Mouse (Mus musculus) MEL (cell line): ENCODE data around the gene Vrk3. TPM values are rescaled to one million over a fixed set of nuclear protein-coding genes. Genes with fewer than 3 reads are reported as not detected.

Source experiments
- DNase-seq: peaks from one replicate; pipeline ENCODE4 v3.0.0; 2011; ENCODE audit warnings: low read depth, low spot score
- H3K27ac ChIP-seq: 2 replicates; pipeline ENCODE4 v1.5.1; 2012; ENCODE audit warnings: low read depth, mild to moderate bottlenecking, control low read depth, low read length, moderate library complexity; ENCODE audit not compliant: control insufficient read depth
- H3K27me3 ChIP-seq, 2 experiments: fragments of 150-350 bp in 1 of 2; sonication (generic) in 1 of 2; 2 replicates each; pipeline ENCODE4 v1.6.1; 2012; ENCODE audit warnings: low read length in 2 of 2, mild to moderate bottlenecking in 2 of 2, improper control_type of control experiment in 1 of 2, moderate library complexity in 1 of 2; ENCODE audit not compliant: insufficient read depth in 2 of 2, control insufficient read depth in 1 of 2
- H3K36me3 ChIP-seq, 2 experiments: 2 replicates each; pipeline ENCODE4 v1.6.1; 2012 to 2014; ENCODE audit warnings: low read length in 2 of 2, improper control_type of control experiment in 1 of 2, inconsistent platforms in 1 of 2, mild to moderate bottlenecking in 1 of 2; ENCODE audit not compliant: insufficient read depth in 2 of 2, control insufficient read depth in 1 of 2
- H3K4me1 ChIP-seq, 2 experiments: fragments of 150-350 bp in 1 of 2; sonication (generic) in 1 of 2; 2 replicates each; pipeline ENCODE4 v1.6.1; 2012; ENCODE audit warnings: low read length in 2 of 2, improper control_type of control experiment in 1 of 2, mild to moderate bottlenecking in 1 of 2; ENCODE audit not compliant: insufficient read depth in 2 of 2, control insufficient read depth in 1 of 2
- H3K4me3 ChIP-seq, 2 experiments: fragments of 150-350 bp in 1 of 2; sonication (generic) in 1 of 2; 2 replicates each; pipeline ENCODE4 v1.5.1; 2012; ENCODE audit warnings: low read depth in 2 of 2, low read length in 2 of 2, mild to moderate bottlenecking in 2 of 2, moderate library complexity in 2 of 2, control low read depth in 1 of 2, improper control_type of control experiment in 1 of 2; ENCODE audit not compliant: control insufficient read depth in 1 of 2, insufficient read depth in 1 of 2
- H3K79me2 ChIP-seq: 2 replicates; pipeline ENCODE4 v1.6.1; 2012; ENCODE audit warnings: mild to moderate bottlenecking, low read length, moderate library complexity; ENCODE audit not compliant: control insufficient read depth, poor library complexity, insufficient read depth
- H3K9ac ChIP-seq: 2 replicates; pipeline ENCODE4 v1.6.1; 2012; ENCODE audit warnings: low read depth, mild to moderate bottlenecking, control low read depth, low read length, moderate library complexity; ENCODE audit not compliant: control insufficient read depth, poor library complexity, severe bottlenecking
- H3K9me3 ChIP-seq: fragments of 150-350 bp; sonication (generic); replicated peaks from 2 replicates; pipeline ENCODE4 v1.6.1; 2012; ENCODE audit warnings: mild to moderate bottlenecking, low read length, improper control_type of control experiment, moderate library complexity; ENCODE audit not compliant: insufficient read depth
- CHD2 ChIP-seq: IDR thresholded peaks from 2 replicates; pipeline ENCODE4 v1.6.1; 2011; ENCODE audit warnings: low read length, improper control_type of control experiment
- CTCF ChIP-seq, 3 experiments: IDR thresholded peaks in 2 of 3; conservative IDR thresholded peaks in 1 of 3; 2 replicates each; pipeline ENCODE4 v1.5.1; 2011 to 2012; ENCODE audit warnings: low read length in 3 of 3, low read depth in 2 of 3, mild to moderate bottlenecking in 2 of 3, improper control_type of control experiment in 1 of 3, inconsistent platforms in 1 of 3, mixed read lengths in 1 of 3, moderate library complexity in 1 of 3; ENCODE audit not compliant: control insufficient read depth in 1 of 3, insufficient read depth in 1 of 3, poor library complexity in 1 of 3, severe bottlenecking in 1 of 3
- ETS1 ChIP-seq: IDR thresholded peaks from 2 replicates; pipeline ENCODE4 v1.6.1; 2012; ENCODE audit warnings: low read depth, mild to moderate bottlenecking, inconsistent platforms, low read length, improper control_type of control experiment, moderate library complexity
- GABPA ChIP-seq: IDR thresholded peaks from 2 replicates; pipeline ENCODE4 v1.6.1; 2012; ENCODE audit warnings: low read depth, mild to moderate bottlenecking, inconsistent platforms, low read length, improper control_type of control experiment, moderate library complexity
- HCFC1 ChIP-seq: IDR thresholded peaks from 2 replicates; pipeline ENCODE4 v1.6.1; 2012; ENCODE audit warnings: low read depth, mild to moderate bottlenecking, inconsistent platforms, low read length, improper control_type of control experiment, moderate library complexity
- JUND ChIP-seq: IDR thresholded peaks from 2 replicates; pipeline ENCODE4 v1.6.1; 2011; ENCODE audit warnings: low read depth, mild to moderate bottlenecking, improper control_type of control experiment, low read length
- MAFK ChIP-seq: IDR thresholded peaks from 2 replicates; pipeline ENCODE4 v1.6.1; 2011; ENCODE audit warnings: low read depth, mild to moderate bottlenecking, low read length, improper control_type of control experiment, borderline replicate concordance
- MAX ChIP-seq: IDR thresholded peaks from 2 replicates; pipeline ENCODE4 v1.6.1; 2011; ENCODE audit warnings: low read length, improper control_type of control experiment
- MAZ ChIP-seq: IDR thresholded peaks from 2 replicates; pipeline ENCODE4 v1.6.1; 2012; ENCODE audit warnings: low read depth, mild to moderate bottlenecking, inconsistent platforms, low read length, improper control_type of control experiment
- MXI1 ChIP-seq: IDR thresholded peaks from 2 replicates; pipeline ENCODE4 v1.6.1; 2011; ENCODE audit warnings: mild to moderate bottlenecking, low read depth, low read length, improper control_type of control experiment
- MYC ChIP-seq: IDR thresholded peaks from 2 replicates; pipeline ENCODE4 v1.6.1; 2011; ENCODE audit warnings: low read depth, mild to moderate bottlenecking, low read length, improper control_type of control experiment, moderate library complexity
- NRF1 ChIP-seq: IDR thresholded peaks from 2 replicates; pipeline ENCODE4 v1.6.1; 2014; ENCODE audit warnings: low read depth, mild to moderate bottlenecking, inconsistent platforms, low read length, improper control_type of control experiment, moderate library complexity; ENCODE audit not compliant: poor library complexity, insufficient read depth, severe bottlenecking
- POLR2AphosphoS2 ChIP-seq: IDR thresholded peaks from 2 replicates; pipeline ENCODE4 v1.6.1; 2011; ENCODE audit warnings: low read length, improper control_type of control experiment
- POLR2AphosphoS5 ChIP-seq: IDR thresholded peaks from 2 replicates; pipeline ENCODE4 v1.6.1; 2012; ENCODE audit warnings: low read depth, borderline replicate concordance, mild to moderate bottlenecking, inconsistent platforms, low read length, moderate library complexity, mixed read lengths
- RAD21 ChIP-seq: IDR thresholded peaks from 2 replicates; pipeline ENCODE4 v1.6.1; 2011; ENCODE audit warnings: mild to moderate bottlenecking, low read depth, low read length, improper control_type of control experiment
- RCOR1 ChIP-seq: IDR thresholded peaks from 2 replicates; pipeline ENCODE4 v1.6.1; 2012; ENCODE audit warnings: low read depth, mild to moderate bottlenecking, inconsistent platforms, low read length, improper control_type of control experiment
- TCF12 ChIP-seq: IDR thresholded peaks from 2 replicates; pipeline ENCODE4 v1.6.1; 2014; ENCODE audit warnings: low read depth, mild to moderate bottlenecking, inconsistent platforms, low read length, improper control_type of control experiment, moderate library complexity
- UBTF ChIP-seq: IDR thresholded peaks from 2 replicates; pipeline ENCODE4 v1.6.1; 2012; ENCODE audit warnings: low read depth, mild to moderate bottlenecking, inconsistent platforms, low read length, improper control_type of control experiment, moderate library complexity, borderline replicate concordance; ENCODE audit not compliant: insufficient read depth
- USF2 ChIP-seq, 2 experiments: IDR thresholded peaks; 2 replicates each; pipeline ENCODE4 v1.6.1; 2011 to 2012; ENCODE audit warnings: improper control_type of control experiment in 2 of 2, low read length in 2 of 2, borderline replicate concordance in 1 of 2, inconsistent platforms in 1 of 2, low read depth in 1 of 2, mild to moderate bottlenecking in 1 of 2; ENCODE audit not compliant: insufficient read depth in 1 of 2
- ZC3H11A ChIP-seq: IDR thresholded peaks from 2 replicates; pipeline ENCODE4 v1.6.1; 2012; ENCODE audit warnings: low read depth, mild to moderate bottlenecking, inconsistent platforms, low read length, improper control_type of control experiment
- ZMIZ1 ChIP-seq: IDR thresholded peaks from 2 replicates; pipeline ENCODE4 v1.6.1; 2012; ENCODE audit warnings: low read depth, mild to moderate bottlenecking, inconsistent platforms, low read length, improper control_type of control experiment, moderate library complexity
- ZNF384 ChIP-seq: IDR thresholded peaks from 2 replicates; pipeline ENCODE4 v1.6.1; 2012; ENCODE audit warnings: low read depth, mild to moderate bottlenecking, inconsistent platforms, low read length, improper control_type of control experiment
- polyA plus RNA-seq, 2 experiments: library from polyadenylated mRNA; stranded (reverse) in 1 of 2; unstranded in 1 of 2; fragments of >175 nt in 1 of 2; fragments of >200 nt in 1 of 2; gene quantifications; 2 replicates each; pipeline versions ENCODE4 v1.2.1 to v1.2.4; 2012; ENCODE audit warnings: low replicate concordance in 2 of 2, low read depth in 1 of 2; ENCODE audit not compliant: insufficient read length in 2 of 2, insufficient read depth in 1 of 2, missing spikeins in 1 of 2
- total RNA-seq: library from RNA; depleted of rRNA; stranded (reverse); fragments of 300-350 nt; gene quantifications from 2 replicates; pipeline ENCODE4 v1.2.3, GENCODE M21; 2012

Gene Vrk3
- total and polyA plus RNA-seq, 3 experiments, result 24.9 to 55.6 TPM; not detected in 1

DNA sequence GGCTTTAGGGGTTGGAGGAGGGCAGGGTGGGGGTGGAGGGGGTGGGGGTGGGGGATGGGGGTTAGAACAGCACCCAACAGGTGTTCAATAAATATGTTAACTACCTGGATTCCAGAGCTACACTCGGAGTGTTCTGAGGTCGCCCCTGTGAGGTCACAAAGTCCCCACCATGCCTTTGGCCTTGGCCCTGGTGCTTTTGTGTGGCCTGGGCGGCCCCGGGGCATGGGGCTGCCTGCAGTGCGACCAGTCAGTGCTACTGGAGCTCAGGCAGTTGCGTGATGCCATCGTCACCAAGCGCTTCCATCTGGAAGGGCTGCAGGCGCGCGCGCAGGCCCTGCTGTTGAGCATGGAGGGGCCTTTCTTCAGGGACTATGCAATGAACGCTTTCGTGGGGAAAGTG lies 39.6 kb upstream of the Vrk3 start, which contains the start of gene Izumo2:
TSS of gene Izumo2 (plus strand) at position 169 of the 400 bp plus-strand sequence.
- Histone ChIP-seq H3K79me2 (no peaks in the 10 kb centered on the region), H3K9ac (no peak within 1 kb of the TSS), H3K4me1 (no peaks in the 10 kb centered on the region), H3K27me3 (no peaks in the 10 kb centered on the region; a peak in 1 of 4 replicates), H3K27ac (no peak within 1 kb of the TSS), H3K9me3 (no peaks in the 10 kb centered on the region), H3K4me3 (no peak within 1 kb of the TSS), H3K36me3 (no peaks in the 10 kb centered on the region)
- TF ChIP-seq ETS1 (no peak), ZMIZ1 (no peak), POLR2AphosphoS2 (no peak), POLR2AphosphoS5 (no peak), CHD2 (no peak), MAZ (no peak), MYC (no peak), TCF12 (no peak), USF2 (IDR thresholded peaks at IDR 0.05; ENCODE audit: borderline replicate concordance in 1 of 2, insufficient read depth in 1 of 2, low read depth in 1 of 2, low read length in 2 of 2) (no peak), JUND (no peak), ZNF384 (no peak), GABPA (no peak)
- no peak for DNase-seq

DNA sequence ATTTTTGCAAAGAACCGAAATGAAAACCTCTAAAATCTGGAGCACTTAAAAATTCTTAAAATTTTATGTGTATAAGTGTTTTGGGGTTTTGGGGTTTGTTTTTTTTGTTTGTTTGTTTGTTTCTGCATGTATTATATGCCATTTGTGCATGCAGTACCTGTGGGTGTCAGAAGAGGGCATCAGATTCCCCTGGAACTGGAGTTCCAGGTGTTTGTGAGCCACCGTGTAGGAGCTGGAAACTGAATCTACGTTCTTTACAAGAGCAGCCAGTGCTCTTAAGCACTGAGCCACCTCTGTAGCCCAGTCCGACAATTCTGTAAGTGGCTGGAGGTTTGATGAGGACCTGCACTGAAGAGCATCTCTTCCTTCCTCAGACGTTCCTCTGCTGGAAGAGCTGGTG lies 38.3 kb upstream of the Vrk3 start:
- TF ChIP-seq JUND (no peak), MXI1 (no peak), POLR2AphosphoS5 (no peak), UBTF (no peak), NRF1 (no peak), ZC3H11A (no peak), MAFK (no peak), RAD21 (no peak), CTCF (IDR thresholded peaks at IDR 0.05 in 2 of 3, conservative IDR thresholded peaks at IDR 0.05 in 1 of 3; ENCODE audit: control insufficient read depth in 1 of 3, insufficient read depth in 1 of 3, low read depth in 2 of 3, low read length in 3 of 3, poor library complexity in 1 of 3, severe bottlenecking in 1 of 3) (no peak; a peak in 1 of 6 replicates), HCFC1 (no peak), MAX (no peak), RCOR1 (no peak), GABPA (no peak), ETS1 (no peak)
- H3K4me3 ChIP-seq, result no peak overlapping the region
- H3K9ac ChIP-seq, result no peak overlapping the region
- no peaks in the 10 kb centered on the region; a peak in 2 of 4 replicates for H3K27me3 ChIP-seq
- no peaks in the 10 kb centered on the region for H3K79me2 ChIP-seq
- no peak for DNase-seq
- no peaks in the 10 kb centered on the region for H3K4me1 ChIP-seq
- H3K27ac ChIP-seq, result no peak overlapping the region
- H3K36me3 ChIP-seq, result no peaks in the 10 kb centered on the region
- H3K9me3 ChIP-seq, result no peaks in the 10 kb centered on the region
